Mouse (Mus musculus) right cerebral cortex, postnatal 14 days (tissue): ENCODE measurements around the gene Barhl2.

Experiments
- DNase-seq: peaks from one replicate; pipeline ENCODE4 v3.0.0; 2022

Barhl2 gene

DNA sequence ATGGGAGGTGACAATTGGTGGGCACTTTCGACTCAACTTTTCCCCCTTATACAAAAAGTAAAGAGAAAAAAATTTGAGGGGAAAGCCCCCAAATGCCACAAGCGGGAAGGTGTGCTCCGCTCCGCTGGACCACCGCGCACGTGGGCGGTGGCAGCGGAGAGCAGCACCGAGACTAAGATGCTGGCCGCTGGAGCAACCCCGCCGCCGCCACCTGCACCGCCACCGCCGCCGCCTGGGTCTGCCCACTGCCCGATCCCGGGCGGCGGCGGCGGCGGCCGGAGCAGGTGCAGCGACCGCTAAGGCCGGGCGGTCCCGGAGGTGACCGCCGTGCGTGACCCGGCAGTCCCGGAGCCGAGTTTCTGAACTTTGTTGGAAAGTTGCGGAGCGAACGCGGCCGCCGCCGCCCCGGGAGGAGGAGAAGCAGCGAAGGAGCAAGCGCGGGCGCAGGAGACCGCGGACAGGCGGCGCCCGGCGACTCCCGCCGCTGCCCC lies at the start of gene Barhl2:
TSS of gene Barhl2 (minus strand) at position 181 of the 491 bp plus-strand sequence.
- no peak for DNase-seq

DNA sequence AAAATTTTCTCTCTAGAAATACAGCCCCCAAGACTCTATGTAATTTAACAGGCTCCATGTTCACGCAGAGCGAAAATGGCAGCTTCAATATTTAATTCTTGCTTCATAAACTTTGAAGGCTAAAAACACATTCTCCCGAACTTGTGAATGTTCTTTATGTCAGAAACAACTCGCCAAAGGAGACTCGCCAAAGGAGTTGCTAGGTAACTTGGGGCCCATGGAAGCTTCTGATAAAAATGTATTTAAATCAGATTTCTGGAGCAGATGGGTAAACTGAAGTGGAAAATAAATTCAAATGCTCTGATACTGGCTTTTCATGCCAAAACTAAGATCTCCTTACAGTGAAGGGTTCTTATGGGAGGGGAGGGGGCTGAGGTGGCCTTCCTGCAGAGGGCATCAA lies 48.1 kb upstream of the Barhl2 start:
- no peak for DNase-seq

DNA sequence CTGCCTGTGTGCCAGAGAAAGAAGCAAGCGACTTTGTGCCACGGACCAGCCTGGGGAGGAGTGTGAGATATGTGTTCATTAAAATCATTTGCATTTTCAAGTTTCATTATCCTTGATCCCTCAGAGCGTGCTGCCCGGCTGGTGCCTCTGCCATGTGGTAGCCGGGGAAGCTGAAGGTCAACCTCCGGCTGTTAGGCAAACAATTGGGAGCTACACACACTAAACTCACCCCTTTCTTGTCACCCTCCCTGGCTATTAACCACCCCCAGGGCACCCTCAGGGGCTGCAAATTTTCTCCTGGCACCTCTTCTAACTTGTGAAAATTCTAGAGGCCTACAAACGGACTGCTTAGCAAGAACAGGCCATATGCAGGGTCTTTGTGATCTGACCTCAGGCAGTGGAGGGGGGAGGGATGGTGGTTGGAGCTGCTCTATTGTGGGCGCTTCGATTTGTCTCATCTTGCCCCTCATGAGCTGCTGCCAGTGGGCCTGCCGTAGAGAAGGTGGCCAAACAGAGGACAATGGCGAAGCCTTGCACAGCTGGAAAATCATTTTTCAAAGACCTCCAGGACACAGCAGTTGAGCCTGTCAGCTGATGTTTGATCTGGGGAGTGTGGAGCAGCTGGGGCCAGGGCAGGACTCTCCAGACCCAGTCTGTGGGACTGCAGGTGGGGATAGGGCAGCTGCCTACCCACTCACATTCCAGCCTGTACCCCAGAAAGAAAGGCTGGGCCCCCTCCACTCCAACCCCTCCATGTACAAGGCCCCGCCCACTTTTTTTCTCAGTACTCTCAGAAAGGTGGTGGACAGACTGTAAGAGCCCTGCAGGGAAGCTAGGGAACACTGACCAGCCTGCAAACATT lies 44.9 kb upstream of the Barhl2 start:
- DNase-seq = no peak

DNA sequence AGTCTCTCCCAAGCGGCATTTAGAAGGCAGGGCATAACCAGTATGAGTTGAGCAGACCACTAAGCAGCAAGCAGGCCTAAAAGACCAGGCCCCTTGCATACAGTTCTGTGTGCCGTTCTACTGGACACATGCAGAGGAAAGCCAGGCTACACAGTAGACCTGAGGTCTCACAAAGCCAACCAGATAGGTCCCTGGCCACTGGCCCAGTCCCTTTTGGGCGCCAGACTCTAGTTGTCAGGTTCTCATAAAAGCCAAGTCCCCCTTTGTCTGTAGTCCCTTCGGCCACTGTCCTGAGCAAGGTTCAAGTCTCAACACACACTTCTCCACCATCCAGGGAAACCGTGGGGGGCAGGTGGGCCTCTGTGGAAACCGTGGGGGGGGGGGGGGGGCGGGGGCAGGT lies 44.3 kb upstream of the Barhl2 start:
- DNase-seq = no peak

DNA sequence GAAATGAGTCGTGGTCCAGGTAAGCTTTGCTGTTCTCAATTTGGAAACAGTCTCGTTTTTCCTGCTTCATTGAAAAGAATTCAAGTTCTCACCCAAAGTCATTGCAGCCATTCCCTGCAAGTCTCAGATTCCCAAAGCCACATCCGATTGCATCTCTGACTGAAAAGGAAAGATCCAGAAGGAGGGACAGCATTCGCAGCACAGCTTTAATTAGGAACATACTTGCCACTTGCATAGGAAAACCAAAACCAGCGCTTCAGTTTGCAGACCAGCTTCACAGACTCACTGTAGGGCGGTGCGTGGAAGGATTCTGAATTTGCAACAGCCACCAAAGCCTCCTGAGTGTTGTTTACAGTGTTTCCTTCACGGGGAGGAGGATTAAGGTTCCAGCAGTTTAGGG lies 33.8 kb upstream of the Barhl2 start:
- DNase-seq = no peak

DNA sequence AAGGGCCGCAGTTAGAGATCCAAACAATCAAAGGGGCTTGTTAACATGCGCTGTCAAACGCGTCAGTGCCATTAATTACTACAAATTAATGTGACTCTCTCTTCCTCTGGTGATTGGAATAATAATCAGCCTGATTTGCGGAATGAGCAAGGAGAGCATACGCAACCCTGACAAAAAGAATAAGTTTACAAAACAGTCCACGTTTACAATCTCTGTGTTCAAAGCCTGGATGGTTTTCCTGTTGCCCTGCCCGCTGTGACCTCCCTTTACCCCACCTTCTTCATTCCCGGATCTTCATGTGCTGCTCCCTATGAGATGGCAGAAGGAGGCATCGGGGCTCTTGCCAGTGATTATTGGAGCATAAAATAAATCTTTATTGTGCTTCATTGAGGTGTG lies 14.1 kb upstream of the Barhl2 start:
- DNase-seq = no peak

DNA sequence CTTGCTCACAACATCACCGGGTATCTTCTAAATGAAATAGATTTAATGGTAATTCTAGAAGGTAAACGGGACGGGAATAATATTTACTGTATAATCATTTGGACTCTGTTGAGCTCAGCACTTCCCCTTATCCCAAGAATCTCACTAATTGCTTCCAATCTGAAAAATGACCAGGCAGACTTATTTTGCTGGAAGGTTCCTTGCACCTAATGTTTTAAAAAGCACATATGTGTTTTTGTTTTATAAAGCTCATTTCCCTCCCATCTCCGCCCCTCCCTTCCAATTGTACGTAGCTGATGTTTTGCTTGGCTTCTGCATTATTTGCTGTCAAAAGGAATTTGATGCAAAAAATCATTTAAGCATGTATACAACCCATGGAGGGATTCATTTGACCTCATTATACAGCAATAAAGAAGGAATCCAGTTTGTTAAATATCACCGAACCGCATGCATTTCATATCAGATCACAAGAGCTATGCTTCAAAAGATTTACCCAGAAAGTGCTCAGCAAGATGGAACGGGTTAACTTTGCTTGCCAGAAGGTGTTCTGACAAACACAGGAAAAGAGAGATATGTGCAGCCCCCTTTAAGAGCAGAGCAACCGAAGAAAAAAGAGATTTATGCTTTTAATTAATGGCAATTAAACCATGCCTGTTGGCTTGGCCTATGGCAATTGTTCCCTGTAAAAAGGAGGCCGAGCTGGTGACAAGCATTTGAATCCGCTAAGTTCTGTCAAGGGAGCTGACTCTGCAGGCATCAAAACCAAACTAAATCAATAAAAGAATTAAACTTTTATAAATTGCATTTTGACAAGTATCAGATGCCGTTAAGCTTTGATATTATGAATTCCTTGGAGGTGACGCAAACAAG lies 13.5 kb upstream of the Barhl2 start:
- DNase-seq = no peak

DNA sequence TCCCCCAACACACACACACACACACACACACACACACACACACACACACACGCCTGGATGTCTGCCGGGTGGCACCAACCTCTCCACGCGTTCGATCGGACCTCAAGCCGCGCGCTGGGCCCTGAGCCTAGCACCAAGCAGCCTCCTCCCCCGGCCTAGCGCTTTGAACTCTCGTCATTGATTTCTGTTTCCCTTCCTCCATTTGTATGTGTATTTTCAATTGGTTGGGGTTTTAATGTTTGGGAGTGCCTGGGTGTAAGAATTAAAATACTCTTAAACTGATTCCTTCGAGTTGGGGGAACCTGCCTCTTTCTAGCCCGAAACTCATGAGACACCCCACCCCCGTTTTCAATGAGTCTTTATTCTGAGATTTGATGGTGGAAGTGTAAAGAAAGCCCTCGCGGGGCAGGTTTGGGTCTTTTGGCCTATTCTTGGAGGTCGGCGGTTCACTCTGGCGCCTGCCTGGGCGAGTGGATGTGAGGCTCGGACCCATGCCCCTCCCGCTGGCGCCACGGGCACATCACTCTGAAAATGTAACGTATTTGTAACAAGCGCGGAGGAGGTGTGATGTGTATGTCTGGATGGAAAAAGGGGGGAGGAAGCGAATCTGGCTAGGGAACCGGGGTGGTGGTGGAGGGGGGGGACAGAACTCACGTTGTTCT lies 7.3 kb upstream of the Barhl2 start:
- no peak for DNase-seq

DNA sequence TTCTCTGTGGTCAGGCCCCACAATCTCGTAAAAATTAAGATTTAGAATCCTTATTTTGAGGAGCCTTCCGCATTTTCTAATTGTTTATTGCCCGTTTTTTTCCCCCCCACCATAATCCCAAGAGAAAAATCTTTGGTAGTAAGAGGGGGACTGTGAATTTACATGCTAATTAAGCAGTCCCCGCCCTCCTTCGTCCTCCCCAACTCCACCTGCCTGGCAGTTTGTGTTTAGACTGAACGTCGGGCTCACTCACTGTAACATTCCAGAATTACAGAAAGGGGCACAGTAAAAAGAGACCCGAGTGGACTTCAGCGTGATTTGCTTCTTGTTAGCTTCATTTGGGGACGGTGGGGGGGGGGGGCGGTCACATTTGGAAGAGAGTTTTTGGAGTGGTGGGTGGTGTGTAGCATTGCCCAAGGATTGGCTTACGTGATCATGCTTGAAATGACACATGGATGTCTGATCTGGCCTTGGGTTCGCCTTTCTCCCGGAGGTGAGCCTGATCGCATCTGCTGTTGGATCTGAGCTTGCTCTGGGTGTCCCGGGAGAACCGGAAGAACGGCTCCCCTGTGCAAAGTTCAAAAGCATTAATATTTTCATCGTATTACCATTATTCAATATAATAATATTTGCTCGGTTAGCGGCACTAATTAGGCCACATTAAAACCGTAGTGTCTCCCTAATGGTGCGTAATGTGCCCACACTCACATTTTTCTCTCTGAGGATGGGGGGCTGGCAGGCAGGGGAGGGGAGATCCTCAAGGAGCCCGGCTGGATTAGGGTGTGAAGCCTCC lies 6.6 kb upstream of the Barhl2 start:
- DNase-seq = no peak

DNA sequence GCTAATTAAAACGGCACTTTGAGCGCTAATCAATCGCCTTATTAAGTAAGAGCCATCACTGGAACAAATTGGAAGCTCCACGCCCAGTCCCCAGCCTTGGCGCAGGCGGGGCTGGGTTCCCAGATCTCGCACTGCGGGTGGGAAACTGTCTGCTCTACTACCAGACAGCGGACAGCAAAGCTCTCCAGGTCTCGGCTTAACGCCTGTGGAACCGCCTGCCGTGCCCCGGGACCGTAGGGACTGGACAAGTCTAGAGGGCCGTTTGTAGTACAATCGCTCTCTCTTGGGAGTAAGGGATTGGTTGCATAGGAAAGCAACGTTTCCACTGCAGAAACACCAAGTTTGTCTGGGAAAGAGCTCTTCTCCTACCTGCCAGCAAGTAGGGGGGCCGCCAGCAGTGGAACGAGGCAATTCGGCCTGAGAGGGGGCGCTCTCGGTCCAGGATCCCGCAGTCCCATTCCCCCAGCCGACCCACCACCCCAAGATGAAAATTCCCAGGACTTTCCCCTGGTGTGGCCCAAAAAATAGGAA lies 5.8 kb upstream of the Barhl2 start:
- no peak for DNase-seq

DNA sequence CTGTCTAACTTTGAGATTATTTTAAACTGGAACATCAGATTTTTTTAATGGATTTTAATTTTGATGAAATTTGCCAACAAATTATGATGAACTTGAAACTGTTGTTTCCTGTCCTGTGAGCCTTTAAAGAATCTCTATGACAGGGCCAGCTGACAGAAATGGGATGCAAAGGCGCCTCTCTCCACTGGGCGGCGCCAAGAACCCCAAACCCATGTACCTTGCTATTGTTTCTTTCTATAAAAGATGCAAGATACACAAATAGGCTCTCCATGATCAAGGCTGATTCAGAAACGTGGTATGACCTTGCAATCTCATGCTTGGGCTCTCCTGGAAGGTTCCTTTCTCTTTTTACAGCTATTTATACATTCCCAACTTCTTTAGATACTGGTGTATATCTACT lies 3.9 kb upstream of the Barhl2 start:
- no peak for DNase-seq

DNA sequence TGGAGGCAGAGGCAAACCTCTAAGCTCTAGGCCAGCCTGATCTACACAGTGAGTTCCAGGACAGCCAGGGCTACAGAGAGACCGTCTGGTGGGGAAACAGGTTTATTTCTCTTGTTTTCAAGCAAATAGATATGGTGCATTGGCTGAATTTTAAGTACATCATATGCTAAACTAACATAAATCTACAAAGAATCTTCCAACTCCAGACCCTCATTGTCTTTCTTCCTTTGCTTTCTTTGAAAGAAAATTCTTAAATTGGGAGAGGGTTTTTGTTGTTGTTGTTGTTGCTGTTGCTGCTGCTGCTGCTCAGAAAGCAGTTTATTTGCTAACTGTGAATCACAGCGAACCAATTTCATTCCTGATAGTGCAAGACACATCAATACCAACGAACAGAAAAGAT lies 3.5 kb upstream of the Barhl2 start:
- no peak for DNase-seq

DNA sequence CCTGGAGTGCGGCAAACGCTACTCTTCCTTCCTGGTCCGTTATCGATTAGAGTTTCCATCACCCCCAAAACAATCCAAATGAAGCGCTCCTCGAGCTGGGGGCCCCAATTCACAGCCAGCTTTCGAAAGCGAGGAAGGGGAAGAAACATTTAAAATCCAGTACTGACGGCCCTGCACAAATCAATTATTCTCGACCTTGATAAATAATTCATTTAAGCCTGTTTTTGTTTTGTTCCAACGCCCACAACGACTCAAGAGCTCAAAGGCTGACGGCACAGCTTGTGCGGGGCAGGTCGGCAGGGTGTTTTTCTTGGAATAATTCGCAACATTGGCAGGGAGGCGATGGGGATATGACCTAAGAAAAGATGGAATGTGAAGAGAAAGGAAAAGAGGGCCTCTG lies 2.6 kb upstream of the Barhl2 start:
- DNase-seq = no peak

DNA sequence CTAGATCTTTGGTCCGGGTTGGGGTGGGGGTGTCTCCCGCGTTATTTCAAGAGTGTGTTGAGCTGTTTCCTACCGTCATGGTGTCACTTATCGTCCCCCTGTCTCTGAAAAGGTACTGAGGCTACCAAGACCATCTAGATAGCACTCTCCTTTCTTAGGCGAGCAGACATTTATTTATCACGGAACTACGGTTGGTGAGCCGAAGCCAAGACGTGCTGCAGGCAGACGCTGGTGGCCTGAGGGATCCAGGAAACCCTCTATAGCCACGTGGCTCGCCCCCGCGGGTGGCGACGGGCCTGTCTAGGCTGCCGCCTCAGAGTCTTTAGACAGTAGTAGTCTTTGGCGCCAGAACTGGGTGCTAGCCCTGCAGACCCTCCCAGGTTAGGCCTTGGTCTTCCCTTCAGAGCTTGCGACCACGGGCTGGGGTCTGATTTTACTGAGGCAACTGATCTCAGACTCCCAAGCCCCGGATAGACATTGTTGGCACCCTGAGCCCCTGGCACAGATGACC lies 2.1 kb upstream of the Barhl2 start:
- no peak for DNase-seq

DNA sequence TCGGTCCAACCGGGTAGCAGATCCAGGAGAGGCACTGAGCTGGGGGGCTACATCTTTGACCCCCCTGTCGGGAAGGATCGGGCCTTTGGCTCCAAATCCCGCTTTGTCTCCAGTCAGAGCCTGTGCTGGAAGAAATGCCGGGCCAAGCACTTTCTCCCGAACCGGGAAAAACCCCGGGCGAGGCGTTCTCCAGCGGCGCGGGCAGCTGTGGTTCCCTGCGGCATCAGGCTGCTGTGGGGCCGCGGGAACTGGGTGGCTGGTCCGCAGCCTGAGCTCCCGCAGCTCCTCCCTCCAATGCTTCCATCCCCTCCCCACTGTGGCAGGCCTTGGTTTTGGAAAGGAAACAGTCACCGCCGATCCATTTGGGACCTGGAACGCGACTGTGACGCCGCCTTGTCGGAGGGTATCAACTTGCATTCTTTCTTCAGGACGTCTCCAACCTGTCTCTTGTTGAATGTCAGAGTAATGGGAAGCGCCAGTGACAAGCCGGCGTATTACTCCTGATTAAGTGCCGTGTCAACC lies 1.2 kb upstream of the Barhl2 start:
- no peak for DNase-seq

DNA sequence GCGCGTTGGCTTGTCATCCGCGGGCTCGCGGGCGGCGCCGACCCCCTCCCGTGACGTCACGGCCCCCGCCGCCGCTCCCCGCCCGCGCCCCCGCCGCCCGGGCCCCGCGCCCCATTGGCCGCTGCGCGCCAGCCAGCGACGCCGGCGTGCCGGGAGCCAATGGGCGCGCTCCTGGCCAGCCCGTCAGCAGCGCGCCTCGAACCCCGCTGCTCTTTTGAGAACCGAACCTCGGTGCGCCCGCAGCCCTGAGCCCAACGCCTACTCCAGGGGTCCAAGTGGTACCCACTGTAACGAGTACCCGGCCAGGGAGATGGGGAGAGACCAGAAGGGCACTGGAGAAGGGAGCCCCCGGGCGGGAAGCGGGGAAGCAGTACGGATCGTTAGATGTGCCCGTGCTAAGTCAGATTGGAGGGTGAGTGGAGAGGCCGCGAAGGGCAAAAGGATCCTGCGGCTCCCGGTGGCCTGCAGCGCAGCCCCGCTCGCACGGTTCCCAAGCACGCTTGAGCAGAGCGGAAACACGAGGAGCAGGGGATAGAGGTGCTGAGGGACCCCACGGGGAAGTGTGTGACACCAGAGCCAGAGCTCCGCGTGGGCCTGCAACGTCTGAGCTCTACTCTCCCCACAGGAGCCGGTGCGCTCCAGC lies 632 bp upstream of the Barhl2 start:
- no peak for DNase-seq

DNA sequence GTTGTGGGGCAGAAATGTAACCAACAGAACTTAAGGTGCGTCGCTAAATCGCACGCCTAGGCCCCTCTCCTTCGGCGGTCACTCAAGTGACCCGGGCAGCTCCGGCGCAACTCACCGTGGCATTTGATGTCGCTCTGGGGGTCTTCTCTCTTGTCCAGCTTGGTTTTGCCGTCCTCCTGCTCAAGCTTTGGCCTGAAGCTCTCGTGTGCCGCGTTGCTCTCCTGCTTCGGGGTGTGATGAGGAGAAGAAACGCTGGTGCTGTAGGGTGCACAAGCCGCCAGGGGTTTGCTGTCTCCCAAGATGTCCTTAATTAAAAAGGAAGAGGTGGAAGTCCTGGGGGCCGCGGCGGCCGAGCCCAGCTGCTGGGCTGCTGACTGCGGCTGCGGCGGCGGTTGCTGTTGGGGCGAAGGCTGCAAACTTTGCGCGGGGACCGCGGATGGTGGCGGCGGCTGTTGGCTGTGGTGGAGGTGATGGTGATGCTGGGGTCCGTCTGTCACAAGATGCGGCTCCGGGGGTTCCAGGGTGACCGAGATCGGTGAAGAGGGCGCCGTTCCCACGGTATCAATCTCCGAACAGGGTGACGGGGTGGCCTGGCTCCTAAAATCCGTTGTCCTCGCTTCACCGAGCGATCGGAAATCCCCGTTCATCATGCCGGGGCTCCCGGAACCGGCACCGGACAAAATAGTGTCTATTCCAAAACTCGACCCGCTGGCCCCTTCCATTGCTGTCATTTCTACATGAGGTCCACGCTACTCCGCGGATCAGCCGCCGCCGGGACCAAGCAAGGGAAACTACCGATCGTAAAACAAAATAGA lies 648 bp downstream of the Barhl2 start:
- DNase-seq = no peak

DNA sequence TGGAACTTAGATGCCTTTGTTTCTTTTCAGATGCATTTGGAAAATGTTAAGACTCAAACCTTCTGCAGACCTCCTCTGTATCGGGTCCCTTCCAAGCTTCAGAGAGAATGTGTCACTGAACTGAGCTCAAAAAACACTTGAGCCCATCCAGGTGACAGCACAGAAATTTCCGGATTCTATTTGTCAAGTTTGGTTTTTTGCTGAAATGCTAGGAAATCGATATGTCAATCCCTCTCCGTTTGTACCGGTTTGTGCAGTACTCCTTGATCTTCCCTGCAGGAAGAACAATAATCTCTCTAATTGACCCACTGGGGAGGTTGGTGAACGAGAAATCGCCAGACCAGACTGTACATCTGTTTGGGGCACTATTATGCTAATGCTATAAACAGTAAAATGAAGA lies 2.0 kb downstream of the Barhl2 start:
- no peak for DNase-seq

DNA sequence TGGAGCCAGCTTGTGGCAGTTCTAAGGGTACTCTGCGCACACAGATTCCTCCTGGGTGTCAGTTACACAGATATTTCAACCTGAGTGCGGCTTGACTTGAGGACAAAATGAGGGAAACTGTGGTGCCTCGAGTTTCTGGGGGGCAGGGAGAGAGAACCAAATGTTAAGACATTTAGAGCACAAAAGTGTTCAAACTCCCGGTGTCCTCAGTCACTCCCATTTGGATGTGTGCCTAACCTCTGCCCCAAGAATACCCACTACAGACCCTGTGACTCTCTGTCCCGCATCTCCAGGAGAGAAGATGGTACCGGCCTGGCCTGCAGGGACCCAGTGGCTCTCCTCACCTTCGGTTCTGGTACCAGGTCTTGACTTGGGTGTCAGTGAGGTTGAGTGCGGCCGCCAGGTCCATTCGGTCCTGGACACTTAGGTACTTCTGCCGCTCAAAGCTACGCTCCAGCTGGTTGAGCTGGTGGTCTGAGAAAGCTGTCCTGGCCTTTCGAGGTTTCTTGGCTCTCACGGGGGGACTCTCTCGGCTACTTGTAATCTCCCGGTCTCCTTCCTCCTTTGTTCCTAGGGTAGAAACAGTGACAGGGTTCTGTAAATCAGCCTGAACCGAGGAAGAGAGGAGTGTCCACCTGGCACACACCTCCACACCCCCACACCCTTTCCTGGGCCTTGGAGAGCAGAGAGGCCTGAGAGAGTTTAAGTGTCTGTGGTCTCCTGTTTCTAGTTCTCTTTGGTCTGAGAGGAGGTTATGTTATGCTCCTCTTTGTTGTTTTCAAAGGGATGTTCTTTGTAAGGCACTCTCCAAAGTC lies 2.7 kb downstream of the Barhl2 start:
- DNase-seq = no peak
